Mouse (Mus musculus) splenic B cell, adult 2 months (primary cell): Measurements from ENCODE around the gene Sdhd.
A peak's percentile ranks its signal among the peaks of the same experiment; 100 is the strongest.

Experiments
- DNase-seq: peaks from one replicate; pipeline ENCODE4 v3.0.0-alpha.2; 2011; ENCODE audit warnings: low read depth, low spot score
- H3K27me3 ChIP-seq: 2 replicates; pipeline ENCODE4 v1.6.1; 2012; ENCODE audit warnings: mild to moderate bottlenecking, low read length, moderate library complexity, mixed read lengths; ENCODE audit not compliant: control insufficient read depth, poor library complexity, insufficient read depth, severe bottlenecking
- H3K36me3 ChIP-seq: 2 replicates; pipeline ENCODE4 v1.6.1; 2012; ENCODE audit warnings: mild to moderate bottlenecking, low read length, moderate library complexity, mixed read lengths; ENCODE audit not compliant: control insufficient read depth, poor library complexity, insufficient read depth, severe bottlenecking

The Sdhd gene

GRCm38 (mm10) chr9:50565173-50565572 lies 38.4 kb downstream of the Sdhd start:
- Histone ChIP-seq H3K27me3 (no peaks in the 10 kb centered on the region), H3K36me3 (no peaks in the 10 kb centered on the region)
- DNase-seq = no peak

- no peak for DNase-seq
- no peaks in the 10 kb centered on the region for H3K36me3 ChIP-seq
- H3K27me3 ChIP-seq = no peaks in the 10 kb centered on the region
These were observed 41.7 kb downstream of the Sdhd start for GRCm38 (mm10) chr9:50561918-50562360.

GRCm38 (mm10) chr9:50561145-50561917 lies 42.3 kb downstream of the Sdhd start, which contains the start of gene Tex12:
TSS of gene Tex12 (minus strand) at chr9:50561325.
- H3K36me3 ChIP-seq = no peaks in the 10 kb centered on the region
- DNase-seq = no peak

GRCm38 (mm10) chr9:50555094-50555446 lies 48.5 kb downstream of the Sdhd start, which contains the start of gene Bco2:
TSS of gene Bco2 (minus strand) at chr9:50555181.
- DNase-seq = no peak
- H3K36me3 ChIP-seq = no peaks in the 10 kb centered on the region

More at GRCm38 (mm10) chr9:50561145-50561917, 42.3 kb downstream of the Sdhd start, which contains the start of gene Tex12:
- H3K27me3 ChIP-seq = no peaks in the 10 kb centered on the region

GRCm38 (mm10) chr9:50554241-50555093 lies 49.1 kb downstream of the Sdhd start, which contains the start of gene Il18:
TSS of gene Il18 (plus strand) at chr9:50554827.
- H3K27me3 ChIP-seq = no peaks in the 10 kb centered on the region
- H3K36me3 ChIP-seq = no peaks in the 10 kb centered on the region
- DNase-seq = peak; percentile 68

More at GRCm38 (mm10) chr9:50555094-50555446, 48.5 kb downstream of the Sdhd start, which contains the start of gene Bco2:
- no peaks in the 10 kb centered on the region for H3K27me3 ChIP-seq

- peak; percentile 69 for DNase-seq
These were observed 50.1 kb downstream of the Sdhd start for GRCm38 (mm10) chr9:50553547-50553946.

GRCm38 (mm10) chr9:50552206-50552605 lies 51.4 kb downstream of the Sdhd start:
- Histone ChIP-seq H3K27me3 (no peaks in the 10 kb centered on the region), H3K36me3 (no peaks in the 10 kb centered on the region)
- no peak for DNase-seq

More at GRCm38 (mm10) chr9:50553547-50553946, 50.1 kb downstream of the Sdhd start:
- no peaks in the 10 kb centered on the region for H3K27me3 ChIP-seq
- H3K36me3 ChIP-seq = no peaks in the 10 kb centered on the region

GRCm38 (mm10) chr9:50548936-50549335 lies 54.7 kb downstream of the Sdhd start:
- no peaks in the 10 kb centered on the region for H3K27me3 ChIP-seq
- no peaks in the 10 kb centered on the region for H3K36me3 ChIP-seq
- DNase-seq = no peak

- DNase-seq = peak; percentile 83
- Histone ChIP-seq H3K36me3 (no peaks in the 10 kb centered on the region), H3K27me3 (no peaks in the 10 kb centered on the region)
These were observed 55.6 kb downstream of the Sdhd start for GRCm38 (mm10) chr9:50547859-50548478.
